Mouse (Mus musculus) c-Kit-negative CD71-positive TER-119-positive erythroid progenitor cells, embryonic 14.5 days (primary cell): ENCODE measurements at regions not wholly inside any gene's neighbourhood (a gene's known extent, or its start where the extent isn't known, plus 50 kb on each side); places are given as distances from the start of the nearest gene placed in this dataset.
A peak's percentile ranks its signal among the peaks of the same experiment; 100 is the strongest.

ENCODE experiments used
- DNase-seq: peaks from one replicate; pipeline ENCODE4 v3.0.0-alpha.2; 2013; ENCODE audit warnings: low read depth, low spot score

- no peak for DNase-seq
Measured at GRCm38 (mm10) chr11:31746939-31747338, 75.3 kb upstream of the Bod1 start.

GRCm38 (mm10) chr11:31748275-31748815 lies 76.7 kb upstream of the Bod1 start:
- DNase-seq, result no peak

DNA sequence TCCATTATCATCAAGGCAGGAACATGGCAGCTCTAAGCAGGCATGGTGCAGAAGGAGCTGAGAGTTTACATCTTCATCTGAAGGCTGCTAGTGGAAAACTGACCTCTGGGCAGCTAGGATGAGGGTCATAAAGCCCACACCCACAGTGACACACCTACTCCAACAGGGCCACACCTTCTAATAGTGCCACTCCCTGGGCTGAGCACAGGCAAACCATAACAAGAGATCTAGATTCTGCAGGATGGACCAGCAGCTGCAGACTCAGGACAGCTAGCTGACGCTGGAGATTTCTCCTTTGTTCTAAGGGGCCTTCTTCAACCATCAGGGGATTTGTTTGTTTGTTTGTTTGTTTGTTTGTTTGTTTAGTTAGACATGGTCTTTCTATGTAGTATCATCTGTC lies 79.6 kb upstream of the Bod1 start:
- DNase-seq, result no peak

- DNase-seq, result no peak
Measured at GRCm38 (mm10) chr11:31753211-31753610, 81.5 kb upstream of the Bod1 start.

GRCm38 (mm10) chr11:31753711-31754161 lies 82.1 kb upstream of the Bod1 start:
- DNase-seq, result no peak

DNA sequence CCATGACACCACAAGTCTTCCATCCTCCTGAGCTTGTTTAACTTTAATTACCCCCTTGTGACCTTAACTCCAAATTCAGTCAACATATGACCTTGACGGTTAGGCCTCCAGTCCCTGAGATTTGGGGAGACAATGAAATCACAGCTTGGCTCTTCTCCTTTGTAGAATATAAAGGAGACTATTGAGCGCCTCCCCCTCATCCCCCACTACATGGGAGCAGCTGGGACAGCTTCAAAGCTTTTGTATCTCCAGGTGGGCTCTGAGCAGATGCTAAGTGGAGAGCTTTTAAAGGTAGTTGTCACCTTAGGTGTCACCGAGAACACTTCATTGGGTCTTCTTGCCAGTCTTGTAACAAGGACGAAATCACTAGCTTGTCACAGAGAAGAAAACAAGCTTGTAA lies 82.7 kb upstream of the Bod1 start:
- no peak for DNase-seq

- no peak for DNase-seq
Measured at GRCm38 (mm10) chr11:31755858-31756257, 84.2 kb upstream of the Bod1 start.

- no peak for DNase-seq
Measured at GRCm38 (mm10) chr11:31756355-31757145, 84.9 kb upstream of the Bod1 start.

GRCm38 (mm10) chr11:31759868-31760765 lies 88.4 kb upstream of the Bod1 start:
- no peak for DNase-seq

- DNase-seq, result no peak
Measured at GRCm38 (mm10) chr11:31763856-31764255, 92.2 kb upstream of the Bod1 start.

GRCm38 (mm10) chr11:31766296-31766695 lies 94.6 kb upstream of the Bod1 start:
- DNase-seq, result no peak

GRCm38 (mm10) chr11:31767727-31768495 lies 96.2 kb upstream of the Bod1 start:
- DNase-seq, result no peak

DNA sequence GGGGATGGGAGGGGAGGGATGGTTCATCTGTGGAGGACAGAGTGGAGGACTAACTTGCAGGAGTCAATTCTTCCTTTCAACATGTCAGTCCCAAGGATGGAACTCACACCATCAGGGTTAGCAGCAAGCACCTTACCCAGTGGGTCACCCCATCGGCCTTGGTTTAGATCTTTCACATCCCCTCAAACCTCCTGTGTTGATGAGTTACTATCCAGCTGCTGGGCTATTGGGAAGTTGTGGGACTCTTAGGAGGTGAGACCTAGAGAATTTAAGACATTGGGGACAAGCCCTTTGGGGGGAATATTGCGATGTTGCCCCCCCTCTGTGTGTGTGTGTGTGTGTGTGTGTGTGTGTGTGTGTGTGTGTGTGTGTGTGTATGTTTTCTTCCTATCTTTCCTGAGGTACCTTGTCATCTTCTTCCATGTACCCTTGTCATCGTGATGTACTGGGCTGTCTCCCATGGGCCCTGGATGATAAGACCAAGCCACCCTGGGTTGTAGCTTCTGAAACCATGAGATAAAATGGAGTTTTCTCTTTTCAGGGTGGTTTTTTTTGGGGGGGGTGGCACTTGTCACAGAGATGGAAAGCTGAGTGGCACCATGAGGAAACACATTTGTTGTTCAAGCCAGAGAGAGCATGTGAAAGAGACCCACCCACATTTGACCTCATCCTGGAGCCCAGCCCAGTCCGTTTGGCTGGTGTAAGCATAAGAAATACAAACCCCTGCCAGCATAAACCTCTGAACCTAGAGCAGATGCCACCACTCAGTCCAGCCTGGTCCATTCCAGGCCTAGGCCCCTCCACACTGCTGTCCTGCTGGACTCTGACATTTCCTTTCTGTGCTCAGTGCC lies 98.3 kb upstream of the Bod1 start:
- DNase-seq, result peak; percentile 80

GRCm38 (mm10) chr11:31770881-31771280 lies 99.2 kb upstream of the Bod1 start:
- DNase-seq, result no peak

DNA sequence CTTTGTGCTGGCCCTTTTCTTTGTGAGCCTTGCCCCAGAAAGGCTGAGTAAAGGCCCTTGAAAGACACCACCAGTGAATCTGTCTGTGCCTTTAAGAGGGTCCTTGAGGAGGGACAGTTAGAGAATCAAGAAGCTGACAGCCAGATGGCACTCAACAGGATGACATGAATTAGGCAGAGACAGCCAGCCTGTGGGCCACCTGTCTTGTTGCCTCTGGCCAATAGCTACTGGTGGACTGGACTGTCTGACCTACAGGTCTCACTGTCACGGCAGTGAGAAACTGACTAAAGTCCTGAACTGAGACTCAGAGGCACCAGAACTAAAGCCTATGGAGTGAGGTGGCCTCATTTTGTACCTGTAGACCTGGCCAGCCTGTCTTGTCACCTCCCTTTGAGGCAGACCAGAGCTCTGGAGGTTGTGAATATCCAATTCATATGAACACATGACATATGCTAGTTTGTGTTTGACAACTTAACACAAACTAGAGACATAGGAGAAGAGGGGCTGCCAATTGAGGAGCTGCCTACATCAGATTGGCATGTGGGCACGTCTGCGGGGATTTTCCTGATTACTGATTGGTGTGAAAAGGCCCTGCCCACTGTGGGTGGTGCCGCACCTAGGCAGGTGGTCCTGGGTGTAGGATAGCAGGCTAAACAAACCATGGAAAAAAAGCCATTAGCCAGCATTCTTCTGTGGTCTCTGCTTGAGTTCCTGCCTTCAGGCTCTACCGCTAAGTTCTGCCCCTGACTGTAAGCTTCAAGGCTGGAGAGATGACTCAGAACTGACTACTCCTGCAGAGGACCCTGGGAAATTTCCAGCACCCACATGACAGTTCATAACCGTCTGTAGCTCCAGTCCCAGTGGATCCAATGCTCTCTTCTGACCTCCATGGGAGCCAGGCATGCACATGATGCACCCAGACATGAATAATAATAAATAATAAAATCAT lies 100.1 kb upstream of the Bod1 start:
- DNase-seq, result no peak

DNA sequence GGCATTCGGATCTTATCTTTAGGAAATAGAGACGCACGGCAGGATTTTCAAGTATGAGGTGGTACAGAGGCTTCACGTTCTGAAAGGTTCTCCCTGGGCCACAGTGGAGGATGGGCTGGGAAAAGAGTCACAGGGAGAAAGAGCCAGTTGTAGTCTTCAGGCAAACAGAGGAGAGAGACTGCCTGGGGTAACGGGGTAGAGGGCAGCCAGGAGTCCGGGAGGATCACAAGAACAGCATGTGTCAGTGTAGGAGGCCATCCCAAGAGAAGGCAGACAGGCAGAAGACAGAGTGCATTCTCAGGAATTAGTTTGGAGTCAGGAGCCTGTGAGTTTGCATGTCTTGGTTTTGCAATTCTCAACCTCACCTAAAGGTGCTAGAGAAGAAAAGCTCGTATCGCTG lies 94.5 kb upstream of the Cpeb4 start:
- no peak for DNase-seq

DNA sequence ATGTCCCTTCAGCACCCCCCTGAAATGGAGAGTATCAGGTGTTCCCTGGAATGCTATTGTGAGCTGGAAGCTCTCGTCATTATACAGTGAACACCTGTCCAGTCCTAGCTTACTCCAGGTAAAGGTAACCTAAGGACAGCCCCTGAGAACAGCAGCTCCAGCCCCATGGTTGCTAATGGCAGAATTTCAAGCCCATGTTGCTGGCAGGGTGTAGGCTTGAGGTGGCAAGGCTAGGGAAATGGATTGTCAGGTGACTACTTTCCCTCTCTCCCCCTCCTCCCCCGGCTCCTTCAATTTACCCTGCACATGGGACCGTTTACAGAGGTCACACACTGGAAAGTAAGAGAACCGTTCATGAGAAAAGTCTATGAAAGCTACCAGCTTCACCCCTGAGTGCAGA lies 93.2 kb upstream of the Cpeb4 start:
- DNase-seq, result no peak

DNA sequence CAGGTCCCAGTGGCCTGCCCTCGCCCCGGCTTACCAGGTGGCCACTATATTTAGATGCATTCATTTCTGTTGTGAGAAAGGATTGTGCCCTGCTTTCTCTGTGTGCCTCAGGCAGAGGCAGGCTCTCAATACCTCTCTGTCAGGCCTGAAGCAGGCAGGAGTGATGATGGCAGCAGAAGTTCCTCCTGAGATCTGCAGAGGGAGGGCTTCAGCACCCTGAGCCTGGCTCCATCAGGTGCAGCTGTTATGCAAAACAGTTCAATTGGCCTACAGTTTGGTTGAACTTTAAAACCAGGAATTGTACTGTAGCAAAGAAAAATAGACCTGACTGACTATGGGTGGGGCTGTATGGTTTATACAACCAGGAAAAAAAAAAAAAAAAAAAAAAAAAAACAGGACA lies 92.7 kb upstream of the Cpeb4 start:
- no peak for DNase-seq

DNA sequence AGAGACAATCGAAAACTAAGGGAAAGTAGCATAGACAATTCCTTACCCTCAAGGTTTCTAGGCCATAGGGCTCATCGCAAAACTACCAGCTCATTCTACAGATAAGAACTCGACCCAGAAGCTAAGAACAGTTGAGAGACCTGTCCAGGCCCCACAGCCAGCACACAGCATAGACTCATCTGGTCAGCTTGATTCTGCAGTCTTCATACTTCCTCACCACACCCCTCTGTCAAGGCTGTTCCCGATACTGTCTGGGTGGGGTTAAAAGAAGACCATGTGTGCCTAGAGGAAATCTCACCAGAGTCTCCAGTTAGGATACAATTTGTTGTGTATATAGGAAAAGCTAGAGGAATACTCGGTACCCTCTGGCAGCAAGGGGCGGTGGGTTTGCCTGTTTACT lies 91.0 kb upstream of the Cpeb4 start:
- peak; percentile 74 for DNase-seq

DNA sequence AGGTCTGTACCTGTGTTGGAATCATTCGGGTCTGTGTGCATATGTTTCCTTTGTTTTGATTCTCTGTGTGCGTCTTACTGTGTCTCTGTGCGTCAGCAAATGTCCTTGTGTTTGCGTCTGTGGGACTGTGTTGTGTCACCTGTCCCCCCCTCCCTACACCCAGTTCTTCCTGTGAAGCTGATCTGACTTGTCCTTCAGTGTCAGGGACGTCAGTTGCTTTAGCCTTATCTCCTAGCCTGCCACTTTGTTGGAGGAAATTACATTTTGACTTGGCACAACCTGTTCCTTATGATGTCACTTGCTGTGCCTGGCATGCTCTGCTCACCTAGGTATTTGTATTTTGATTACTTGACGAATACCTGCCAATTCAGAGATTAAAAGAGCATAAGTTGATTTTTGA lies 90.4 kb upstream of the Cpeb4 start:
- DNase-seq, result no peak
